Mouse (Mus musculus): ENCODE data around the gene Meox1.

DNA sequence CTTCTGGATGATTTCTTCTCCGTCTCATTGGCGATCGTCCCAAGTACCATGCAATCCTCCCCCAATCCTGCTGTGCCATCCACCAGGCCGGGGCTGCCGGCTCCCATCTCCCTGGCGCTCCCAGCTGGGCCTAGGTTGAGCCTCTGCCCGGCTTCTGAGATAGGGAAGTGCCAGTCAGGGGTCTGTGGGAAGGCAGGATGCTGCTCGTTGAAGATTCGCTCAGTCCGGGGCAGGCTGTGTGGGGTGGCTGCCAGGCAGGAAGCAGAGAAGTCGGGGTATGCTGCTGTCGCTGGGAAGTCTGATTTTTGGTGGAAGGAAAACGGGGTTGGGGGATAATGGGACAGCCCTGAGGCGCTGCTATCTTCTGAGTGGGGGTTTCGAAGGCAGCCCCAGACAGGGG lies 614 bp downstream of the Meox1 start:
- TF ChIP-seq CTCF (IDR thresholded peaks at IDR 0.05; ENCODE audit: low read depth, low read length): no peak
- TF ChIP-seq GATA1 (IDR thresholded peaks at IDR 0.05; ENCODE audit: borderline replicate concordance, low read length): no peak
- TF ChIP-seq TAL1 (conservative IDR thresholded peaks at IDR 0.05; ENCODE audit: low read depth, low read length): no peak
- no peak for TF ChIP-seq POLR2AphosphoS5 (IDR thresholded peaks at IDR 0.05; ENCODE audit: insufficient replicate concordance, low read depth, low read length)
- TF ChIP-seq GATA2 (IDR thresholded peaks at IDR 0.05; ENCODE audit: borderline replicate concordance, low read depth, low read length): no peak
